Comparison of ENCODE assay signal across 17 mouse cellular contexts in the genomic region with DNA sequence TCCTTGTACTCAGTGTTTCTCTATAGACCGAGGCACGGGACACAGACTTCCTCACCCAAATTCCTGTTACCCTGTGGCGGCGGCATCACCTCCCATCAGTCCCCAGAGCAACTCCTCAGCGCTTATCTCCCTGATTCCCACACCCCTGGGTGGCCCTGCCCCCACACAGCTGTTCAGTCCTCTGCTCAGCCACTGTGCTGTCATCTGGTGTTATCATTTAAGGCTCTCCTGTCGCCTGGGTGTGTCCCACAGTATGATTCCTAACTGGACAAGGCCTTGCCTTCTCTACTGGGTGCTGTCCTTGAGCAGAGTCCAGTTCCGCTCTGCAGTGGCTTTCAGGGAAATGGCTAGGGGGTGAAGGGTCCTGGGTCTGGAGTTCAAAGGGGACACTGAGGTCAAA. TPM values are rescaled to one million over a fixed set of nuclear protein-coding genes. Genes with fewer than 3 reads are reported as not detected.
DNase-seq lines count a peak whose midpoint lies in the region; ATAC-seq lines count a peak whose summit lies in the region.
"Had no signal": no experiment of that assay in that cellular context is flagged by ENCODE, and none has a peak within 500 bp of the region (broad histone marks: within the 10 kb centered on the region; RNA-seq: fewer than 3 reads in every experiment).

No protein-coding gene starts in this region.

- 43% methylated on average over 7 of the region's 7 CpGs for WGBS in intestine, embryonic 16.5 days

- no peak overlapping the region for H3K4me2 ChIP-seq in intestine, embryonic 16.5 days (ENCODE audit: low read depth, low read length)
- H3K4me2 ChIP-seq: forebrain, embryonic 13.5 days; neural tube, embryonic 13.5 days had no signal

- no peak overlapping the region for H3K4me3 ChIP-seq in intestine, embryonic 16.5 days (ENCODE audit: low read length)
- H3K4me3 ChIP-seq: forebrain, embryonic 13.5 days; neural tube, embryonic 13.5 days had no signal

- no peaks in the 10 kb centered on the region for H3K27me3 ChIP-seq in intestine, embryonic 16.5 days (replicated peaks; ENCODE audit: control insufficient read depth, insufficient read depth, low read length)
- H3K27me3 ChIP-seq: forebrain, embryonic 13.5 days; neural tube, embryonic 13.5 days had no signal

- H3K36me3 ChIP-seq in intestine, embryonic 16.5 days (ENCODE audit: control insufficient read depth, insufficient read depth, low read length): 0 out of 2 replicates have a peak, but pooled peaks cover 3% of the 10 kb centered on the region

- H3K9me3 ChIP-seq in intestine, embryonic 16.5 days (ENCODE audit: control insufficient read depth, low read length): no peaks in the 10 kb centered on the region
- H3K9me3 ChIP-seq: forebrain, embryonic 13.5 days; neural tube, embryonic 13.5 days had no signal

- peak; percentile 75 for ATAC-seq in intestine, embryonic 16.5 days
- ATAC-seq in activated CD4-positive, CD25-positive, alpha-beta regulatory T cell, adult 4 months: no peak

- intact Hi-C loops in left cerebral cortex, postnatal 25 days (cut with DNase I): no loop called here

- no peak overlapping the region for H3K9ac ChIP-seq in intestine, embryonic 16.5 days (ENCODE audit: low read depth, low read length)
- H3K9ac ChIP-seq: forebrain, embryonic 13.5 days; neural tube, embryonic 13.5 days had no signal

- 0 out of 2 replicates have a peak, but pooled peaks cover 11% of the 10 kb centered on the region for H3K4me1 ChIP-seq in intestine, embryonic 16.5 days (ENCODE audit: control insufficient read depth, insufficient read depth, low read length)

- peak; percentile 27 for DNase-seq in embryo, embryonic 10 days (ENCODE audit: low spot score)
- DNase-seq in embryo, embryonic 9.5 days (ENCODE audit: extremely low spot score): no peak
- peak; percentile 81 for DNase-seq in c-Kit-positive CD71-positive TER-119-positive erythroid progenitor cells, embryonic 14.5 days (ENCODE audit: low spot score)
- DNase-seq in spleen, postnatal 36 days (ENCODE audit: low spot score in 2 of 2): peak; percentile 47 to 64
- no peak for DNase-seq in left cerebral cortex, postnatal 25 days (ENCODE audit: low spot score in 2 of 2)
- no peak for DNase-seq in right cerebral cortex, postnatal 25 days
- DNase-seq: B cell, adult 2 months; cerebellum, adult 9-10 months; kidney, postnatal 10 days had no signal

- no peak overlapping the region for H3K27ac ChIP-seq in intestine, embryonic 16.5 days (ENCODE audit: low read length)
- H3K27ac ChIP-seq: forebrain, embryonic 13.5 days; neural tube, embryonic 13.5 days had no signal

RNA-seq across cellular contexts. Expression of a gene that starts 2.9 kb away (rescaled TPM):
- polyA plus RNA-seq in intestine, embryonic 16.5 days (2015; fragmentation: Nextera tagmentation; extraction: Ambion mirVana): 72.1 and 78.4 TPM in 2 replicates
- 10 to 100 TPM; 50.9 to 58.1 TPM for polyA plus RNA-seq in activated CD4-positive, CD25-positive, alpha-beta regulatory T cell, adult 4 months (2017; shearing (Covaris generic))
- total RNA-seq in left cerebral cortex, postnatal 25 days (2021): 10 to 100 TPM; 19.5 to 23.7 TPM

RNA-seq across cellular contexts. Expression of a gene that starts 10.2 kb away (rescaled TPM):
- polyA plus RNA-seq in intestine, embryonic 16.5 days (2015; fragmentation: Nextera tagmentation; extraction: Ambion mirVana): not detected in 2 replicates
- polyA plus RNA-seq in activated CD4-positive, CD25-positive, alpha-beta regulatory T cell, adult 4 months (2017; shearing (Covaris generic)): not detected
- total RNA-seq in left cerebral cortex, postnatal 25 days (2021): not detected
- total RNA-seq: heart, postnatal 10 days; left cerebral cortex, postnatal 36 days; megakaryocyte, adult 5-6 weeks had no signal
- polyA plus RNA-seq: forebrain, embryonic 13.5 days; neural tube, embryonic 13.5 days; small intestine, adult 2 months had no signal

RNA-seq across cellular contexts. Expression of a gene that starts 29.8 kb away (rescaled TPM):
- 21.5 and 22.1 TPM in 2 replicates for polyA plus RNA-seq in intestine, embryonic 16.5 days (2015; fragmentation: Nextera tagmentation; extraction: Ambion mirVana)
- 10 to 100 TPM; 22.5 to 24.6 TPM for polyA plus RNA-seq in activated CD4-positive, CD25-positive, alpha-beta regulatory T cell, adult 4 months (2017; shearing (Covaris generic))
- 100 to 1,000 TPM; 203 to 208 TPM for total RNA-seq in left cerebral cortex, postnatal 25 days (2021)

RNA-seq across cellular contexts. Expression of a gene that starts 43.1 kb away (rescaled TPM):
- polyA plus RNA-seq in intestine, embryonic 16.5 days (2015; fragmentation: Nextera tagmentation; extraction: Ambion mirVana): 17.1 and 19.6 TPM in 2 replicates
- polyA plus RNA-seq in activated CD4-positive, CD25-positive, alpha-beta regulatory T cell, adult 4 months (2017; shearing (Covaris generic)): 10 to 100 TPM; 10.1 to 16.2 TPM
- total RNA-seq in left cerebral cortex, postnatal 25 days (2021): 100 to 1,000 TPM; 106 to 109 TPM

RNA-seq across cellular contexts. Expression of a gene that starts 54.0 kb away (rescaled TPM):
- polyA plus RNA-seq in intestine, embryonic 16.5 days (2015; fragmentation: Nextera tagmentation; extraction: Ambion mirVana): 11.2 and 12.4 TPM in 2 replicates
- not detected for polyA plus RNA-seq in activated CD4-positive, CD25-positive, alpha-beta regulatory T cell, adult 4 months (2017; shearing (Covaris generic))
- total RNA-seq in left cerebral cortex, postnatal 25 days (2021): 10 to 100 TPM; 96.0 to 98.3 TPM
- total RNA-seq: megakaryocyte, adult 5-6 weeks had no signal

Comparison
In these comparisons a context has a peak if more than half of its experiments do, and no peak if none do; other contexts are left out.
1. DNase-seq: peak in embryo, embryonic 10 days (single experiment), c-Kit-positive CD71-positive TER-119-positive erythroid progenitor cells, embryonic 14.5 days (single experiment) and spleen, postnatal 36 days (2 of 2); none in embryo, embryonic 9.5 days (single experiment), left cerebral cortex, postnatal 25 days (0 of 2) and right cerebral cortex, postnatal 25 days (single experiment).